Mouse (Mus musculus) urinary bladder, adult 2 months (tissue): ENCODE results near the gene Daxx. TPM values are rescaled to one million over a fixed set of nuclear protein-coding genes. Genes with fewer than 3 reads are reported as not detected.
A peak's percentile ranks its signal among the peaks of the same experiment; 100 is the strongest.
"Not testable (repeated sequence)": the region's sequence is repeated elsewhere in the genome, so short reads cannot be mapped to it uniquely, and the experiment has no call there.

Experiments
- DNase-seq: peaks from one replicate; pipeline ENCODE4 v3.0.0; 2022; ENCODE audit warnings: low spot score
- polyA plus RNA-seq: library from polyadenylated mRNA; depleted of rRNA; stranded (reverse); fragments of >200 nt; gene quantifications from 2 replicates; pipeline ENCODE4 v1.2.3, GENCODE M21; 2012

Gene Daxx
- polyA plus RNA-seq, 1 experiment, result 31.0 TPM

- no peak for DNase-seq
Observed at GRCm38 (mm10) chr17:33902491-33902890, 6.7 kb upstream of the Daxx start.

- DNase-seq, result not testable (repeated sequence)
Observed at GRCm38 (mm10) chr17:33903911-33904651, 5.1 kb upstream of the Daxx start.

GRCm38 (mm10) chr17:33904835-33905234 lies 4.4 kb upstream of the Daxx start, which contains the start of gene Platr17:
TSS of gene Platr17 (plus strand) at chr17:33905135.
- not testable (repeated sequence) for DNase-seq

DNA sequence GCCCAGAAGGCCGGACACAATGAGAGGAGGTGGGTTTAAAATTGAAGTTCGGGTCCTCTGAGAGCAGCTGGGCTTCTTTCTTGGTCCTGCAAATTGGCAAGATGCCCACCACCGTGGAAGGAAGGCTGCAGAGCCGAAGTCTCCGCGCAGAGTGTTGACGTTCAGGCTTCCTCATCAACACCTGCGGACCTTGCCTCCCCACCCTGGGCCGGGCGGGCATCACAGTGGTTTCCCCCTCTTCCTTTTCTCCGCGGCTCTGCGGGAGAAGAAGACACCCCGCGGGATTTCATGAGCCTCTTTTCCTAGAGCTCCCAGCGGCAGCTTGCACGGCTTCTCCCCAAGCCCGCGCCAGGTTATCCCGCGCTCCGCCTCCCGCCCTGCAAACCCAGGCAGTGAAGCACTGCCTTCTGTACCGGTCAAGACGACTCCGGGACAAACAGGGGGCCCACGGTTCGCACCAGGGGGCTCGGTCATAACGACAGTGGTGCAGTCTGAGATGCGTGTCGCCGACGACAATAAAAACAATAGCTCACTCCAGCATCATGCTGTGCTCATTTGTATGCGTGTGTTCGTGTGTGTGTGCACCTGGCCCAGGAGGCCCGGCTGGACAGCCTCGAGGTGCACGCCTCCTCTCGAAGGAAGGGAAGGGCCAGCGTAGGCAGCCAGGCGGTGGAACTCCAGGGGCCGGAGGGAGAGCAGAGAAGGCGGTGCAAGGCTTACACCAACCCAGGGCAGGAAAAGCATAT lies 710 bp upstream of the Daxx start:
- DNase-seq, result peak; percentile 57

DNA sequence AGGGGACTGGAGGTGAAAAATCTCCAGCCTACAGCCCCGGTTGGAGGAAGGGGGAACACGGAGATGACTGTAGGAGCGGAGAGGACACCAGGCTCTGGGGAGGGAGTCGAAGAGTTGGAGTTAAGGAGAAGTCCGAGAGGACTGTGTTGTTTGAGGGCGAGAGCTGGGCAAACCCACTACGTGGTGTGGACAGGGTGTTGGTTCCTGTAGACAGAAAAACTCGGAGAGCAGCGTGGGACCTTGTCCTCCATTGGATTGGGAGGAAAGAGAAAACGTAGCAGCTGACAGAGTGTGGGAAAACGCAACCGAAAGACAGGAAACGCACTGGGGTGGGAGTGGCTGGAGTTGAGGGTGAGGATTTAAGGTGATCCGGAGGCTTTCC lies 646 bp downstream of the Daxx start:
- DNase-seq, result no peak

DNA sequence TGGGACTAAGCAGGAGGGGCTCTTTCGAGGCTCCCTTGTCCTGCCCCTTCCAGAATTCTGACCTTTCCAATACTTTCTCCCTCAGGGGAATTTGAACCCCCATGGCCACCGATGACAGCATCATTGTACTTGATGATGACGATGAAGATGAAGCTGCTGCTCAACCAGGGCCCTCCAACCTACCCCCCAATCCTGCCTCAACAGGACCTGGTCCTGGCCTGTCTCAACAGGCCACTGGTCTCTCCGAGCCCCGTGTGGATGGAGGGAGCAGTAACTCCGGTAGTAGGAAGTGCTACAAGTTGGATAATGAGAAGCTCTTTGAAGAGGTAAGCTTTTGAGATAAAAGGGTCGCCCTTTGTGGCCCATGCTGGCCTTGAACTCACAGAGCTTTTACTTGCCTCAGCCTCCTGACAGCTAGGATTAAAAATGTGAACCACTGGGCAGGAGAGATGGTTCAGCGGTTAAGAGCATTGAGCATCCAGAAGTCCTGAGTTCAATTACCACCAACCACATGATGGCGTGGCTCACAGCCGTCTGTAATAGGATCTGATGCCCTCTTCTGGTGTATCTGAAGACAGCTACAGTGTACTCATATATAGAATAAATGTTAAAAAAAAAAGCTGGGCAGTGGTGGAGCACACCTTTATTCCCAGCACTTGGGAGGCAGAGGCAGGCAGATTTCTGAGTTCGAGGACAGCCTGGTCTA lies 1.3 kb downstream of the Daxx start:
- DNase-seq, result no peak

- DNase-seq, result no peak
Observed at GRCm38 (mm10) chr17:33911052-33911812, 2.0 kb downstream of the Daxx start.

DNA sequence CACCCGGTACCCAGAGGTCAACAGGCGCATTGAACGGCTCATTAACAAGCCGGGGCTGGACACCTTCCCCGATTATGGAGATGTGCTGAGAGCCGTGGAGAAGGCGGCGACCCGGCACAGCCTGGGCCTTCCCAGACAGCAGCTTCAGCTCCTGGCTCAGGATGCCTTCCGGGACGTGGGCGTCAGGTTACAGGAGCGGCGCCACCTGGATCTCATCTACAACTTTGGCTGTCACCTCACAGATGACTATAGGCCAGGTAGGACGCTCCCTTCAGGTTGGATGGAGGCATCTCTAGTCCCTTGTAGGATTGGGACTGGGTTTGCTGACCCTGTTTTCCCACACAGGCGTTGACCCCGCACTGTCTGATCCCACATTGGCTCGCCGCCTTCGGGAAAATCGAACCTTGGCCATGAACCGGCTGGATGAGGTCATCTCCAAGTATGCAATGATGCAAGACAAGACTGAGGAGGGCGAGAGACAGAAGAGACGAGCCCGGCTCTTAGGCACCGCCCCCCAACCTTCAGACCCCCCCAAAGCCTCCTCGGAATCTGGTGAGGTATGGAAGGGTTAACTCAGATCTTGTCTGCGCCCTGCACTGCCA lies 2.7 kb downstream of the Daxx start:
- no peak for DNase-seq

GRCm38 (mm10) chr17:33913264-33913663 lies 4.0 kb downstream of the Daxx start:
- DNase-seq, result no peak

DNA sequence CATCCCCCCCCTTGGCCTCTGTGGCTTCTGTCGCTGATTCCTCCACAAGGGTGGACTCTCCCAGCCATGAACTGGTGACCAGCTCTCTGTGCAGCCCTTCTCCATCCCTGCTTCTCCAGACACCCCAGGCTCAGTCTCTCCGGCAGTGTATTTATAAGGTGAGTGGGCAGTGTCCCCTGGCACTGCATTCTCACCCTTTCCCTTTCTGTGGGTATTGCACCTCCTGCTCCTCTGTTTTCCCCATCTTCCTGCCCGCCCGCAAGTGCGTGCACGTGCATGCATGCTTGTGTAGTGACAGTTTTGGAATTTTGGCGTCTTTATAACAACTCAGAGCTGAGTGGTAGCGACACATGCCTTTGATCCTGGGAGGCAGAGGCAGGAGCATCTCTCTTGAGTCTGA lies 4.7 kb downstream of the Daxx start:
- DNase-seq, result no peak

DNA sequence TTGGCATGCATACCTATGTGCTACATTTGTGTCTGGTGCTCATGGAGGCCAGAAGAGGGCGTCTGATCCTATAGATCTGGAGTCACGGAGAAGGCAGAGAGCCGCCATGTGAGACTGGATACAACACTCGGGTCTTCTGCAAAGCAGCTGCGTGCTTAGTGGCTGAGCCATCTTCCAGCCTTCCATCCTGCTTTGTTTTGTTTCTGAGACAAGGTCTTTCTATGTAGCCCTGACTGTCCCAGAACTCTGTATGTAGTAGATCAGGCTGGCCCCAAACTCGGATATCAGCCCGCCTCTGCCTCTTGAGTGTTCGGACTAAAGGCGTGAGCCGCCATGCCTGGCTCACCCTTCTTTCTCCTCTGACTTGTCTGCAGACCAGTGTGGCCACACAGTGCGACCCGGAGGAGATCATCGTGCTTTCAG lies 5.8 kb downstream of the Daxx start:
- DNase-seq, result no peak

DNA sequence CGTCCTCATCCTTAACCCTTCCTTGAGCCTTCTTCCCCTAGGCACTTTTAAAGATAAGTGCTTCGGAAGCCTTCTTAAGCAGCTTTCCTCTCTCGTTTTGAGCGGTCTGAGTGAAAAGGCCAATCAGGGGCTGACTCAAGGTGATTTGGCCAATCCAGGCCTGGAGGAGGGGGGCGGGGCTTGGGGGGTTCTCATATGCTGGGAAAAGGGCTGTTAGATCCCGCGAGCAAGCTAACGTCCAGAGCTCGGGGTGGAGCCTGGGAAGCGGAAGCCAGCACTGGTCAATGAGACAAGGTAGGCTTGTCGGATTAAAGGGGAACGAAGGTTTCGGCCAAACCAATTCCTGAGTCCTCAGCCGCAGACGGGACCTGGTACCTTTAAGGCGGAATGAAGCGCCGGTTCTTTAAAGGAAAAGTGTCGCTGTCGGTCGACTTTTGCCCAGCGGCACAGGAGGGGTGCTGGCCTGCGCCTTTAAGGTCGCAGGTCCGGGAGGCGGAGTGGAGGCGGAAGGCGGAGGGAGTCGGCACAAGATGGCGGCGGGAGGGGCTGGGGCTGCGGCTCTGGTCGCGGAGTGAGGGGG lies 6.5 kb downstream of the Daxx start, which contains the start of the genes Tapbp and Zbtb22:
TSS of gene Tapbp (plus strand) at position 229 of the 580 bp plus-strand sequence.
TSS of gene Zbtb22 (plus strand) at position 234 of the 580 bp plus-strand sequence.
- DNase-seq, result peak; percentile 82

DNA sequence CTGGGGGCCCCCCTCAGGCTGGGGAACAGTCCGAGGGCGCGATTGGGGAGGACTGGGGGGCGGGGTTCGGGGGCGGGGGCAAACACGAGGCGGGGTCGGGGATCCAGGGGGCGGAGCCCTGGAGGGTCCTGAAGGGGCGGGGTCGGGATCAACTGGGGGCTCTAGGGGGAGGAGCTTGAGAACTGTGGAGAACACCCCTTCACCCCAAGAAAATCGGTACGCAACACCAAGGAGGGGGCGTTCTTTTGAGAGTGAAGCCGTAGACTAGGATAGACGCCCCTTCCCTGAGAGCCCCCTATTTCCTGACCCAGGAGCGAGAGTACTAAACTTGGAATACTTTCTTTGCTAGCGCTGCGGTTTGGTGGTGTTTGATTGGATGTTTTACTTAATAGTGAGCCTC lies 7.1 kb downstream of the Daxx start:
- DNase-seq, result no peak

DNA sequence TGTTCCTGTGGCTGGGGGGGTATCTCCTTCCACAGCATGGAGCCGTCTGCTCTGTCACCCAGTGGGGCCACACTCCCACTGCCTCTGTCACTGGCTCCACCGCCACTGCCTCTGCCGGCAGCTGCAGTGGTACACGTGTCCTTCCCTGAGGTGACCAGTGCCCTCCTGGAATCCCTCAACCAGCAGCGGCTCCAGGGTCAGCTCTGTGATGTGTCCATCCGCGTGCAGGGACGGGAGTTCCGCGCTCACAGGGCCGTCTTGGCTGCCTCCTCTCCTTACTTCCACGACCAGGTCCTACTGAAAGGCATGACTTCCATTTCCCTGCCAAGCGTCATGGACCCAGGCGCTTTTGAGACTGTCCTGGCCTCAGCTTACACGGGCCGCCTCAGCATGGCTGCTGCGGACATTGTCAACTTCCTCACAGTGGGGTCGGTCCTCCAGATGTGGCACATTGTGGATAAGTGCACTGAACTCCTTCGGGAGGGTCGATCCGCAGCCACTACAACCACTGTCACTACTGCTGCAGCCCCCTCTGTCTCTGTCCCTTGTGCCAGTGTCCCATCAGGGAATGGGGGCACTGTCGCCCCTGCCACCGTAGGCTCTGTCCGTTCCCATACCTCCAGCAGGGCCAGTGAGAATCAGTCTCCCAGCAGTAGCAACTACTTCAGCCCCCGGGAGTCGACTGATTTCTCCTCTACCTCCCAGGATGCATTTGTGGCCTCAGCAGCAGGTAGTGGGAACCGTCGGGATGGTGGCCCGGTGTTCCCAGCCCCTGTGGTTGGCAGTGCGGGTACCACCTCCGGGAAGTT lies 7.8 kb downstream of the Daxx start:
- DNase-seq, result peak; percentile 27

DNA sequence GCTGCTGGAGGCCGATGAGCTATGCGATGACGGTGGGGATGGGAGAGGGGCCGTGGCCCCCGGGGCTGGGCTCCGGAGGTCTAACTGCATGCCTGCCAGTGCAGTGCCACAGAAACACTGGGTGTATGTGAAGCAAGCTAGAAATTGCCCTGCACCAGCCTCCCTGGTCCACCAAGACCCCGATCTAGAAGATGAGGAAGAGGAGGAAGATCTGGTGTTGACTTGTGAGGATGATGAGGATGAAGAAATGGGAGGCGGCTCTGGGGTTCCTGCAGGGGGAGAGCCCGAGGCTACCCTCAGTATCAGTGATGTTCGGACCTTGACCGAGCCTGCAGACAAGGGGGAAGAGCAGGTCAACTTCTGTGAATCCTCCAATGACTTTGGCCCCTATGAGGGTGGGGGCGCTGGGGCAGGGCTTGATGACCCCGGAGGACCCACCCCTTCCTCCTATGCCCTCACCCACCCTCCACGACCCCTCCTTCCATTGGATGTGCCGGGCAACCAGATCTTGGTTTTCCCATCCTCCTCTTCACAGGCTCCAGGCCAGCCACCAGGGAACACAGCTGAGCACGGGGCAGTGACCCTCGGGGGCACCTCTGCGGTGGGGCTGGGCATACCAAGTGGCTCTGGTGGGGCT lies 8.6 kb downstream of the Daxx start:
- DNase-seq, result peak; percentile 24

GRCm38 (mm10) chr17:33918293-33919203 lies 9.3 kb downstream of the Daxx start:
- DNase-seq, result peak; percentile 25

- peak; percentile 67 for DNase-seq
Observed at GRCm38 (mm10) chr17:33919351-33920281, 10.4 kb downstream of the Daxx start.
